Mouse (Mus musculus) stomach, embryonic 16.5 days (tissue): ENCODE results near the gene Ppm1l. TPM values are rescaled to one million over a fixed set of nuclear protein-coding genes. Genes with fewer than 3 reads are reported as not detected.

ENCODE experiments used
- ATAC-seq: fragments of 200-750 bp; cut with Nextera tagmentation; 2 replicates; pipeline ENCODE4 v1.8.0; 2017; ENCODE audit warnings: moderate number of reproducible peaks, moderate TSS enrichment; ENCODE audit not compliant: insufficient read depth, low FRiP score
- H3K27ac ChIP-seq: fragments of 300-500 bp; sonication (generic); 2 replicates; pipeline ENCODE4 v1.5.1; 2014; ENCODE audit warnings: low read length
- H3K27me3 ChIP-seq: fragments of 300-500 bp; sonication (generic); 2 replicates; pipeline ENCODE4 v1.6.1; 2014; ENCODE audit warnings: low read length, control low read depth, mixed read lengths; ENCODE audit not compliant: control insufficient read depth, insufficient read depth
- H3K36me3 ChIP-seq: fragments of 300-500 bp; sonication (generic); 2 replicates; pipeline ENCODE4 v1.6.1; 2014; ENCODE audit warnings: low read length; ENCODE audit not compliant: control insufficient read depth, insufficient read depth
- H3K4me1 ChIP-seq: fragments of 300-500 bp; sonication (generic); 2 replicates; pipeline ENCODE4 v1.6.1; 2014; ENCODE audit warnings: low read length, control low read depth, mixed read lengths; ENCODE audit not compliant: control insufficient read depth, insufficient read depth
- H3K4me2 ChIP-seq: fragments of 300-500 bp; sonication (generic); 2 replicates; pipeline ENCODE4 v1.6.1; 2014; ENCODE audit warnings: low read depth, low read length, mixed read lengths
- H3K4me3 ChIP-seq: fragments of 300-500 bp; sonication (generic); replicated peaks from 2 replicates; pipeline ENCODE4 v1.5.1; 2014; ENCODE audit warnings: mild to moderate bottlenecking, low read length
- H3K9ac ChIP-seq: fragments of 300-500 bp; sonication (generic); 2 replicates; pipeline ENCODE4 v1.6.1; 2014; ENCODE audit warnings: low read length
- H3K9me3 ChIP-seq: fragments of 300-500 bp; sonication (generic); replicated peaks from 2 replicates; pipeline ENCODE4 v1.6.1; 2016; ENCODE audit warnings: low read length, control low read depth; ENCODE audit not compliant: control insufficient read depth
- WGBS: fragments of 180-500 bp; shearing (Covaris S2); extraction: QIAGEN DNeasy Blood & Tissue Kit; methylation state at CpG from one replicate; pipeline ENCODE4 v1.1.7; 2014; 5-methylcytosine and 5-hydroxymethylcytosine counted together
- polyA plus RNA-seq: library from polyadenylated mRNA; unstranded; fragments of >200 nt; fragmentation: Nextera tagmentation; extraction: Ambion mirVana; gene quantifications from 2 replicates; pipeline ENCODE4 v1.2.1, GENCODE M21; 2015

Ppm1l gene
- polyA plus RNA-seq, 1 experiment from 2014 or later: 7.3 TPM

- Histone ChIP-seq H3K9ac (no peak overlapping the region), H3K4me1 (no peaks in the 10 kb centered on the region), H3K27me3 (no peaks in the 10 kb centered on the region), H3K9me3 (no peaks in the 10 kb centered on the region), H3K27ac (no peak overlapping the region), H3K36me3 (no peaks in the 10 kb centered on the region), H3K4me2 (no peak overlapping the region), H3K4me3 (no peak overlapping the region)
- ATAC-seq: no peak
- WGBS: 94% methylated on average over 5 of the region's 5 CpGs
Observed at GRCm38 (mm10) chr3:69429319-69429718, 112.7 kb downstream of the Ppm1l start.

DNA sequence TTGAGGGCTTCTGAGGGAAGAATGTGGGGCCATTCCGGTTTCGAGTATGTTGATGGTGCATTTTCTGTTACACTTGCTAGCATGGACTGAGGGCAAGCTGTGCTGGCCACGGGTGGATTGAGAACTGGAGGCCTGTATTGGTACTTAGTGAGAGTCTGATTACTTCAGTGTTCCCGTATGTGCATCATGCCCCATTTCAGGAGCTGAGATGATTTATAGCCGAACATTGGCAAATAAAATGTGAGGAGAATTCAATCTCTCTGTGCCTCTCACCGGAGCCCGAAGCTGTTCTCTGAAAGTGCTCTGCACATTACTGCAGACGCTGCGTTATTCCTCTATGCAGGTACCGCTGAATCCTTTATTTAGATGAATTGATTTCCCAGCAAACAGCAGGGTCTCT is 116.9 kb downstream of the Ppm1l start:
- H3K27ac ChIP-seq: no peak overlapping the region
- H3K4me3 ChIP-seq: no peak overlapping the region
- H3K4me2 ChIP-seq: no peak overlapping the region
- no peaks in the 10 kb centered on the region for H3K27me3 ChIP-seq
- no peak overlapping the region for H3K9ac ChIP-seq
- 89% methylated on average over 10 of the region's 10 CpGs for WGBS
- H3K36me3 ChIP-seq: no peaks in the 10 kb centered on the region
- H3K4me1 ChIP-seq: no peaks in the 10 kb centered on the region
- no peaks in the 10 kb centered on the region for H3K9me3 ChIP-seq
- no peak for ATAC-seq

DNA sequence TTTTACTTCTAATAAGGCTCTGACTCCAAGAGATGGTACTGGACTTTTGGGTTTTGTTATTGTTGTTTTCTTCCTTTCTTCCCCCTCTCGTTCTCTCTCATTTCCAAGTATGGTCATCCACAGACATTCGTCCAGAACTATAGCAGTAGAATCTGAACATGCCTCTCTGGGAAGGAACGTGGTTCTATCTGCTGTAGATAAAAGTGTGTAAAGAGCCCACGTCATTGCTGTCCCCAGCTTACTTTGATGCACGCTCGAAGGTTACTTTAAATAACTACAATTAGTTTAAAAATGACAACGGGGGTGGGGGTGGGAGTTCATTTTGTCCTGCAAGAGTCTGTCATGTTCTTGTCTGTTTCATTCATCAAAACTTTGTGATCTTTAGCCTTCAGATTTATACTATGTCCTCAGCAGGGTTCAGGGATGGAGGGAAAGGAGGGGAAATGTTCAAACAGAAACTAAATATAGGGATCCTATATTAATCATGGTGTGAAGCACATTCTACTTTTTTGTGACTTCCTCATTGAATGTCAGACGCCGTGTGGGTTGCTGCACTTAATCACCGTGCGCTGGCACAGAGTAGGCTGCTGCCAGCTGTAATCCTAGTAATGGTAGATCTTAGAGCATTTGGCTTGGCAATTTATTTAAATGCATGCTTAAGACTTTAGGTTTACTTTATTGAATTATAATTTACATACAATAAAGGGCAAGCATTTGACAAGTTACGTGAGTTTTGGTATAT is 122.3 kb downstream of the Ppm1l start:
- WGBS: 59% methylated on average over 12 of the region's 12 CpGs
- H3K27me3 ChIP-seq: no peaks in the 10 kb centered on the region

DNA sequence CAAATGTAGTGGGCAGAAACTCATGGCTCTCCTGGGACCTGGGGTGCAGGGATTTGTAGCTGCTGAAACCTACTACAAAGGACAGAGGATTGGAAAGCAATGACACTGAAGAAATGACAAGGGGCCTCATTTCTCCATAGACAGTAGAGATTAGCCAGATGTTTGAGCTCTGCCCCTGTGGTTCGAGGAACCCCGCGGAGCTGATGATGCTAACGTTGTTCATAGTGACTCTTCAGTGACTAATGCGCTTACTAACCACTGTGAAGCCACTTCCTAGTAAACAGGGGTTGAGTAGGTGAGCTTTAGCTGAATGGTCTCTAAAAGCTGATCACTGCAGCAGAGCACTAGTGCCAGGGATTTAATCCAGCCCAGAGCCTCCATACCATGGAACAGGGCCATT is 124.1 kb downstream of the Ppm1l start:
- WGBS: 55% methylated on average over 5 of the region's 5 CpGs
- ATAC-seq: no peak
- H3K9me3 ChIP-seq: no peaks in the 10 kb centered on the region
- H3K9ac ChIP-seq: no peak overlapping the region
- no peak overlapping the region for H3K27ac ChIP-seq
- no peaks in the 10 kb centered on the region for H3K4me1 ChIP-seq
- no peak overlapping the region for H3K4me3 ChIP-seq
- H3K36me3 ChIP-seq: no peaks in the 10 kb centered on the region
- no peak overlapping the region for H3K4me2 ChIP-seq
- no peaks in the 10 kb centered on the region for H3K27me3 ChIP-seq

More for the DNA sequence above, 122.3 kb downstream of the Ppm1l start:
- Histone ChIP-seq H3K4me2 (no peak overlapping the region), H3K9ac (no peak overlapping the region), H3K4me1 (no peaks in the 10 kb centered on the region), H3K9me3 (no peaks in the 10 kb centered on the region), H3K36me3 (no peaks in the 10 kb centered on the region), H3K27ac (no peak overlapping the region), H3K4me3 (no peak overlapping the region)
- no peak for ATAC-seq

- 65% methylated on average over 5 of the region's 5 CpGs for WGBS
- Histone ChIP-seq H3K4me3 (no peak overlapping the region), H3K27ac (no peak overlapping the region), H3K27me3 (no peaks in the 10 kb centered on the region), H3K36me3 (no peaks in the 10 kb centered on the region), H3K9me3 (no peaks in the 10 kb centered on the region), H3K9ac (no peak overlapping the region), H3K4me2 (no peak overlapping the region), H3K4me1 (no peaks in the 10 kb centered on the region)
- no peak for ATAC-seq
Observed at GRCm38 (mm10) chr3:69446989-69447388, 130.3 kb downstream of the Ppm1l start.

- Histone ChIP-seq H3K4me1 (no peaks in the 10 kb centered on the region), H3K9me3 (no peaks in the 10 kb centered on the region)
- WGBS: 69% methylated on average over 3 of the region's 3 CpGs
Observed at GRCm38 (mm10) chr3:69449041-69449440, 132.4 kb downstream of the Ppm1l start.

GRCm38 (mm10) chr3:69454330-69454729 is 137.7 kb downstream of the Ppm1l start:
- H3K36me3 ChIP-seq: no peaks in the 10 kb centered on the region
- 72% methylated on average over 3 of the region's 3 CpGs for WGBS

More at GRCm38 (mm10) chr3:69449041-69449440, 132.4 kb downstream of the Ppm1l start:
- H3K4me3 ChIP-seq: no peak overlapping the region
- no peak for ATAC-seq
- H3K4me2 ChIP-seq: no peak overlapping the region
- no peak overlapping the region for H3K9ac ChIP-seq
- H3K27me3 ChIP-seq: no peaks in the 10 kb centered on the region
- H3K36me3 ChIP-seq: no peaks in the 10 kb centered on the region
- no peak overlapping the region for H3K27ac ChIP-seq

DNA sequence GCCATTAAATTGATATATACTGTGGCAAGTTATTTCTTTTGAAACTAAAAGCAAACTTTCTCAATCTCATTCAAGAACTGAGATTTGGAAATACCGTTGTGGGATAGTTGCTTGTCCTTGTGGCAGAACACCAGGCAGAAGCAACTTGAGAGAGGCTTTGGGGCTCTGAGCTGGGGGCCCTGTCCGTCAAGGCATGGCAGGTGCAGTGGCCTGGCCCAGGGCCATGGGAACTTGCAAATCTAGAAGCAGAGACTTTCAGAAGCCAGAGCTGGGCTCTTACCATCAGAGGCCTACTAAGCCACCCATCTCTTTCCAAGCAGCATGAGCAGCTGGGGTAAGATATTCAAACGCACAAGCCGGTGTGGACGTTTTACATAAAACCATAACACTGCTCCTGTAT is 139.4 kb downstream of the Ppm1l start:
- H3K9me3 ChIP-seq: no peaks in the 10 kb centered on the region
- H3K4me2 ChIP-seq: no peak overlapping the region
- no peaks in the 10 kb centered on the region for H3K36me3 ChIP-seq
- no peak overlapping the region for H3K9ac ChIP-seq
- no peak for ATAC-seq
- H3K4me3 ChIP-seq: no peak overlapping the region
- WGBS: 83% methylated on average over 5 of the region's 5 CpGs
- no peak overlapping the region for H3K27ac ChIP-seq
- H3K4me1 ChIP-seq: no peaks in the 10 kb centered on the region
- no peaks in the 10 kb centered on the region for H3K27me3 ChIP-seq

More at GRCm38 (mm10) chr3:69454330-69454729, 137.7 kb downstream of the Ppm1l start:
- Histone ChIP-seq H3K27me3 (no peaks in the 10 kb centered on the region), H3K4me2 (no peak overlapping the region), H3K4me1 (no peaks in the 10 kb centered on the region), H3K9ac (no peak overlapping the region), H3K9me3 (no peaks in the 10 kb centered on the region), H3K27ac (0 out of 2 replicates have a peak overlapping the region, but pooled peaks have one; percentile 17), H3K4me3 (no peak overlapping the region)
- no peak for ATAC-seq

DNA sequence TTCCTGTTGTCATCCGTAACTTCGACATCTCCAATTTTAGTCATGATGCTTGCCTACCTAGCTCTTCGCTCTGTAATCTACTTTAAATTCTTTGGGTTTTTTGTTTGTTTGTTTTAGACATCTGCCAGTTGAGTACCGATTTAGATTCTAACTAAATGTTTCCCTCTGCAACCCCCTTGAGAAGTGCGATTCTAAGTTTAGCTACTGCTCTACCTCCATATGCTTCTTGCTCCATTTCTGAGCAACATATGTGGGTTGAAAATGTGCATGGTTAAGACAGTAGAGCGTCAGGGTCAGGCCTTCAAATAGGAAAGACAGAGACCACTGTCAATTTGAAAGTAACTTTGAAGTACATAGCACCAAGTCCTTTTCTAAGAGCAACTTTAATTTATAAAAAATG is 142.1 kb downstream of the Ppm1l start:
- H3K4me1 ChIP-seq: no peaks in the 10 kb centered on the region
- H3K9ac ChIP-seq: no peak overlapping the region
- WGBS: 82% methylated on average over 6 of the region's 6 CpGs
- ATAC-seq: no peak
- H3K9me3 ChIP-seq: no peaks in the 10 kb centered on the region
- no peaks in the 10 kb centered on the region for H3K27me3 ChIP-seq
- no peak overlapping the region for H3K27ac ChIP-seq
- no peak overlapping the region for H3K4me3 ChIP-seq
- H3K4me2 ChIP-seq: no peak overlapping the region
- H3K36me3 ChIP-seq: no peaks in the 10 kb centered on the region
